Mouse (Mus musculus): ENCODE data around the gene Srrm4.

DNA sequence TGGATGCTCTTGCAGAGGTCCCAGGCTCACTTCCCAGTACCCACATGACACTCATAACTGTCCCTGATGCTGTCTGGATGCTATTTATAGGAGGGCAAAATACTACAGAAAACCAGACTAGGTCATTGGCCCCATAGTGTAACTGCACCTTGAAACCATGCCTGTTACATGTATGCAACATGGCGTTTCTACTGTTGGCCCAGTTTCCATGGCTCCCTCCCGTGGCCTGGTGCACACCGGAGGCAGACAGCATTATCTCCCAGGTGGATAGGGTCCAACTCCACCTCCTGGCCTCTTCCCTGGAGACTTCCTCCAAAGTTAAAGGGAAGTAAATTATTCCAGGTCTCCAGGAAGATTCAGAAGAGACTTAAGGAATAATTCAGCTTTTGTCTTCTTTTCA lies 27.2 kb downstream of the Srrm4 start:
- TF ChIP-seq GATA1 (IDR thresholded peaks at IDR 0.05; ENCODE audit: low read length) (no peak), TAL1 (IDR thresholded peaks at IDR 0.05; ENCODE audit: low read length) (no peak)
